Mouse (Mus musculus): ENCODE results near the gene Tlr9.

Gene Tlr9

DNA sequence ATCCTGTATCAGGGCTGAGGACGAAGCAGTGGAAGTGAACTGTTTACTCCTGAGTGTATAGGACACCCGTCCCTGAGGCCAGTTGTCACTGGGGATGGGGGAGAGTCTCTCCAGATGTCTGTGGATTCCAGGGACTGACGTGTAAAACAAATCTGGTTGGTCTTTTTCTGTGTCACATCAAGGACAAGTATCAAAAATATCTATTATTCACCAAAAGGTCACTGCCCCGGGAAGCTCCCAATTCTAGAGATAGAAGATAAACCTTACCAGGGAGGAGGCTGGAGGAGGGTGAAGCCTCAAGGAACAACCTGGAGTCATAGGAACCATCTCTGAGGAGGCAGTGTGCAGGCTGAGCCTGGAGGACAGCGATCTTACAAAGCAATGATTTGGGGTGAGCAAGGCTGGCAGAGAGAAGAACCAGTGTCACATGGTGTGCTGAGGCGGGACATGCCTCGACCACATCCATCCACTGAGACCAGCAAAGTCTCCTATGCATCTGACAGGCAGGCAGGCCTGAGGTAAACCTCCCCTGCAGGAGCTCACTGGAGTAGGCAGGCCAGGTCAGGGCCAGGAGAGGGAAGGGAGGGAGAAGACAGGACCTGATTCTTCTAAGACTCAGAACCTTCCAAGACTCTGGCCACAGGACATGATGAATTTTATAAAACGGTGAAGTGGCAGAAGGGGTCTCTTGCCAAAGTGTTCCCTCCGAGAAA, 46.8 kb downstream of the Tlr9 start:
- DNase-seq: no peak

DNA sequence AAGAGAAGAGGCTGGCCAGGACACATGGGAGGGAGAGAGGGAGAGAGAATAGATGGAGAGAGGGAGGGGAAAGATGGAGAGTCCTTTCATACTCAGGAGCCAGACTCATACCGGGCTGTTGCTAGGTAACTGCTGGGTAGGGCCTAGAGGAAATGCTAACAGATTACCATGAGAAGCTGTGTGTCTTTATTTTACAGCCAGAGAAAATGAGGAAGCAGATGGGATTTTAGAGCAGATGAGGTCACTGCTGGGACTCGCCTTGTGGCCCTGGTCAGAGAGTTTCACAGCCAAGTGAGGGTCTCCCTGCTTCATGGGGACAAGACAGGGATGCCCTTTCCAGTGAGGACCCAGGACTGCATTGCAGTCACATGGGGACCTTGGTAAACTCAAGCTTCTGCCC, 47.5 kb downstream of the Tlr9 start:
- DNase-seq: peak; percentile 51 to 52

DNA sequence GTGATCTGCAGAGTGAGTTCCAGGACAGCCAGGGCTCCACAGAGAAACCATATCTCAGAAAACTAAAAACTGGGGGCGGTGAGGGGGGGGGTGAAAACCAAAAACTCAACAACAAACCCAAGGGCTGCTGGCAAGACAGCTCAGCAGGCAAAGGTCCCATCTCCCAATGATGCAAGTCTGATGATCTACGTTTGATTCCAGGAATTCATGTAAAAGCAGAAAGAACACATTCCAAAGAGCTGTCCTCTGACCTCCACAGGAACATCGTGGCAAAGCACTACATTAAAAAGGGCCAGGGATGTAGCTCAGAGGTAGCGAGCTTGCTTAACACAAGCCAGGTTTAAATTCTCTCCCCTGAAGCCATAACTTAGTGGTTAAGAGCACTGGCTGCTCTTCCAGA, 48.3 kb downstream of the Tlr9 start:
- DNase-seq: no peak

DNA sequence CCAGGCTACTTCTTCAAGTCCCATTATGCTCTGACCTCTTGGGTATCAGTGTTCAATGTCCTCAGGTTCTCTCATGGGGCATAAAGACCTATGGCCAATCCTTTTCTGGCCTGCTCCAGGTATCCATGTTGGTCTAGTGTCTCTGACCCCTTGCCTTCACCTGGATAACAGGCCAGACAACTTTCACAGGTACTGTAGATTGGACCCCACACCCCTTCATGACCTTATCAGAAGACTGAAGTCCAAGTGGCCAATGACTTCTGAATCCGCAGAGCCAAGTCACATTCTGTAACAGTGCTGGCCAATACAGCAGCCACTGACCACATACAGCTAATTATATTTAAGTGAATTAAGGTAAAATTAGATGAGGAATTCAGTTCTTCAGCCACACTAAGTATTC, 49.9 kb downstream of the Tlr9 start:
- DNase-seq: no peak

DNA sequence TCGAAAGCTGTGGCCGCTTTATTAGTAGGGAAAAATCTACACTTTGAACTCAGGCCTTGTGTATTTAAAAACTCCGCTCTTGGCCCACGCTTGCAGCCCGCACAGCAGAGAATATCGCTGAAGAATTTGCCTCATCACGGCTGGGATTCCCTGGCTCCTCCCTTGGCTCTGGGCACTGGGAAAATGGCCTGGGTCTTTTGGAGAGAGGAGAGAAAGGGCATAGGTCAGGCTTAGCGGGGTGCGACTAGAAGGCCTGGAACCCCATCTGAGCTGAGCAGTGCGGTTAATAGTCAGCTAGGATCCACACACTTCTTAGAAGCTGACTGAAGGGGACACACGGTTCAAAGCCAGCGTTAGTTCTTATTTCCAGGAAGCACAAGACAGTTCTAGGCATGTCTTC, 50.9 kb downstream of the Tlr9 start:
- DNase-seq: no peak

DNA sequence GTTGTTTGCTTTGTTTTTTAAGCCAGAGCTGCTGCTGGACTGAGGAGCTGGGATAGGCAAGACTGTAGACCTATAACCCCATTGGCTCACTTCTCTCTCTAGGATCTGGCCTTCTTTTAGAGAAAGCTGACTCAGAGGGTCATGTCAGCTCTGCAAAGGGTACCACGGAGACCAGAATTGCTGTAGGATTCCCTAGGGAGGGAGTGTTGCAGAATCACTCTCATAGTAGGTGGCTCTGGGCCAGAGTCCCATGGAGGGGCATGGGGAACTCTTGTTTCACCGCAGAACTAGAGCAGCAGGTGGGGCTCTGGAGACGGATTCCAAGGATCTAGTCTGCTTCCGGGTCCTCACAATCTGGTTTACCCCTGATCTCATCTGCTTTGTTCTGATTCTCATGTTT, 51.4 kb downstream of the Tlr9 start:
- no peak for DNase-seq

DNA sequence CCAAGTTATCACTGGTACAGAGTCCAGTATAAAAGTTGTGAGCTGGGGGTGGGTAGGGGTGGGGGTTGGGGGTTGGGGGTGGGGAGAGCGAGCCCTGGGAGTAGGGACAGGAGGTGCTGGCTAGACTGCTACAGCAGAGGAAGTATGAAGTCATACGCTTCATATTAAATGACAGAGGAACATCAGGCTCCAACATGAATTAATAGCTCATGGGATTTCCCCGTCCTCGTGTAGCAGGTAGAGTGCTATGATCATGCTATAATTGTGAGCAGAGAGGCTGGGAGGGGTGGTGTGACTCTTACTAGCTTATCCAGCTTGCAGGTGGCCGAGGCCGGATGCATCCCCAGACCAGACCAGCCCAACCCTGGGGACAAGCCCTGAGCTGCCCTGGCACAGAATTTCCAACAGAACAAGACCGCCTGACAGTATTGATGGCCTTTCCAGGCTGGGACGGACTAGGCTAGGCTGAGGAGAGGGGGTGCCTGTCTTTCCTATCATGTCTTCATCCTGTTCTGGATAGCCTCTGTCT, 52.3 kb downstream of the Tlr9 start:
- DNase-seq: no peak

DNA sequence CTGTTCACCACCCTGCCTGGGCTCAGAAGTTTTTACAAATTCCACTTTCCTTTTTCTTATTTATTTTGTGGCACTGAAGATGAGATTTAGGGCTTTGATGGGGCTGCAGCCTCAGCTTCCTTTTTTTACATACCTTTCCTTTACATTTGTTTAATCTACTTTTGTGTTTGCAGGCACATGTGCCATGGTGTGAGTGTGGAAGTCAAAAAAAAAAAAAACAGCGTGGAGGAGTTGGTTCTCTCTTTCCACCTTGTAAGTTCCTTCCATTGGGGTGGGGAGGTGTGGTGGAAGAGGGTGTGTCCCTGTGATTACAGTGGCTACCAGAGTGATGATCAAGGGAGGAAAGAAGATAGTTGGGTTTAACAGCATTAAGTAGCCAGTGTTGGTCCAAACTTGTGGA, 53.4 kb downstream of the Tlr9 start:
- no peak for DNase-seq
